Mouse (Mus musculus): Measurements from ENCODE around the gene 1600014C10Rik. TPM values are rescaled to one million over a fixed set of nuclear protein-coding genes. Genes with fewer than 3 reads are reported as not detected.

The 1600014C10Rik gene
- total RNA-seq, 2 experiments from 2014 or later = 26.0 to 27.4 TPM

Other genes with a start within 250 kb of the 1600014C10Rik start
- 10 to 100 TPM; 40.4 to 41.5 TPM for gene Uri1, start 159.7 kb upstream of the 1600014C10Rik start, total RNA-seq (2021)
- 10 to 100 TPM; 14.7 to 15.7 TPM for gene Ccne1, start 75.7 kb upstream of the 1600014C10Rik start, total RNA-seq (2021)
- gene Plekhf1, start 44.8 kb downstream of the 1600014C10Rik start, total RNA-seq (2021) = 1 to 10 TPM; 2.4 to 4.4 TPM
- 10 to 100 TPM; 19.5 to 21.3 TPM for gene Pop4, start 88.2 kb downstream of the 1600014C10Rik start, total RNA-seq (2021)